Mouse (Mus musculus): ENCODE results near the gene Mturn.

GRCm38 (mm10) chr6:54688467-54689323 is 7.3 kb downstream of the Mturn start:
- TF ChIP-seq GATA1 (IDR thresholded peaks at IDR 0.05; ENCODE audit: low read length) (no peak), TAL1 (IDR thresholded peaks at IDR 0.05; ENCODE audit: low read length) (no peak)

Data from erythroblast, embryonic 14.5 days (primary cell).